Mouse (Mus musculus): ENCODE results near the gene Pde9a. TPM values are rescaled to one million over a fixed set of nuclear protein-coding genes. Genes with fewer than 3 reads are reported as not detected.
A peak's percentile ranks its signal among the peaks of the same experiment; 100 is the strongest.

Pde9a gene
- total and polyA plus RNA-seq, 3 experiments = 0.56 TPM; not detected in 2

DNA sequence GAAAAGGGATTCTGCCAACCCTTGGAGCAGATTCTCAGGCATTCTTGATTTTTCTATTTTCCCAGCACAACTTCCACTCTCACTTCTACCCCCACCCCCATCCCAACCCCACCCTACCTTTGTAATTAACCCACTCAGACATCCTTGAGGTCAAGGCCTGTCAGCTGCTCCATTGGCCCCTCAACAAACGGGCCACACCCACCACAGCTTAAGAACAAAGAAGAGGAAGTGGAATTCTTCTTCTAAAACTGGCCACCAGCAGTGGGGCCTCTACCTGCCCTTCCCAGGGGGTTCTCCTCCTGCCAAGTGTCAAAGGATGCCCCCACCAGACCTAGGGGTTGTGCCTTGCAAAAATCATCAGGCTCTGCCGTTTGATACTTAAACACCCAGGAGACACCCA is 37.0 kb downstream of the Pde9a start:
- Histone ChIP-seq H3K4me3 (ENCODE audit: control insufficient read depth in 1 of 2, insufficient read depth in 1 of 2, low read depth in 2 of 2, low read length in 2 of 2) (no peak overlapping the region), H3K9me3 (replicated peaks; ENCODE audit: insufficient read depth, low read length) (no peaks in the 10 kb centered on the region), H3K36me3 (ENCODE audit: control insufficient read depth in 1 of 2, insufficient read depth in 2 of 2, low read length in 2 of 2) (no peaks in the 10 kb centered on the region; a peak in 1 of 4 replicates), H3K9ac (ENCODE audit: control insufficient read depth, low read depth, low read length, poor library complexity, severe bottlenecking) (no peak overlapping the region), H3K27ac (ENCODE audit: control insufficient read depth, low read depth, low read length) (no peak overlapping the region), H3K4me1 (ENCODE audit: control insufficient read depth in 1 of 2, insufficient read depth in 2 of 2, low read length in 2 of 2) (no peaks in the 10 kb centered on the region), H3K79me2 (ENCODE audit: control insufficient read depth, insufficient read depth, low read length, poor library complexity) (no peaks in the 10 kb centered on the region), H3K27me3 (ENCODE audit: control insufficient read depth in 1 of 2, insufficient read depth in 2 of 2, low read length in 2 of 2) (no peaks in the 10 kb centered on the region)
- DNase-seq (ENCODE audit: low read depth, low spot score) = peak; percentile 11
- TF ChIP-seq MAFK (IDR thresholded peaks at IDR 0.05; ENCODE audit: borderline replicate concordance, low read depth, low read length) = no peak
- no peak for TF ChIP-seq TAL1 (IDR thresholded peaks at IDR 0.05; ENCODE audit: low read length)
- no peak for TF ChIP-seq EP300 (IDR thresholded peaks at IDR 0.05; ENCODE audit: low read depth in 1 of 2, low read length in 2 of 2)
- TF ChIP-seq CHD2 (IDR thresholded peaks at IDR 0.05; ENCODE audit: low read length) = no peak
- TF ChIP-seq BHLHE40 (IDR thresholded peaks at IDR 0.05; ENCODE audit: borderline replicate concordance, low read depth, low read length) = no peak
- TF ChIP-seq POLR2A (IDR thresholded peaks at IDR 0.05; ENCODE audit: control insufficient read depth in 1 of 2, insufficient read depth in 1 of 2, low read depth in 1 of 2, low read length in 2 of 2, poor library complexity in 1 of 2) = no peak
- TF ChIP-seq GABPA (IDR thresholded peaks at IDR 0.05; ENCODE audit: low read depth, low read length) = no peak
- no peak for TF ChIP-seq USF2 (IDR thresholded peaks at IDR 0.05; ENCODE audit: borderline replicate concordance in 1 of 2, insufficient read depth in 1 of 2, low read depth in 1 of 2, low read length in 2 of 2)
- no peak for TF ChIP-seq ZMIZ1 (IDR thresholded peaks at IDR 0.05; ENCODE audit: low read depth, low read length)
- no peak for TF ChIP-seq SMC3 (IDR thresholded peaks at IDR 0.05; ENCODE audit: low read depth, low read length)
- no peak for TF ChIP-seq ZNF384 (IDR thresholded peaks at IDR 0.05; ENCODE audit: low read depth, low read length)
- no peak for TF ChIP-seq TCF12 (IDR thresholded peaks at IDR 0.05; ENCODE audit: low read depth, low read length)
- TF ChIP-seq ELF1 (IDR thresholded peaks at IDR 0.05; ENCODE audit: low read depth, low read length) = no peak
- no peak for TF ChIP-seq KAT2A (conservative IDR thresholded peaks at IDR 0.05; ENCODE audit: low read depth, low read length)

- Histone ChIP-seq H3K27me3 (ENCODE audit: control insufficient read depth in 1 of 2, insufficient read depth in 2 of 2, low read length in 2 of 2) (no peaks in the 10 kb centered on the region), H3K79me2 (ENCODE audit: control insufficient read depth, insufficient read depth, low read length, poor library complexity) (no peaks in the 10 kb centered on the region), H3K9ac (ENCODE audit: control insufficient read depth, low read depth, low read length, poor library complexity, severe bottlenecking) (no peak overlapping the region), H3K9me3 (replicated peaks; ENCODE audit: insufficient read depth, low read length) (no peaks in the 10 kb centered on the region), H3K4me1 (ENCODE audit: control insufficient read depth in 1 of 2, insufficient read depth in 2 of 2, low read length in 2 of 2) (no peaks in the 10 kb centered on the region), H3K36me3 (ENCODE audit: control insufficient read depth in 1 of 2, insufficient read depth in 2 of 2, low read length in 2 of 2) (no peaks in the 10 kb centered on the region; a peak in 1 of 4 replicates), H3K4me3 (ENCODE audit: control insufficient read depth in 1 of 2, insufficient read depth in 1 of 2, low read depth in 2 of 2, low read length in 2 of 2) (no peak overlapping the region), H3K27ac (ENCODE audit: control insufficient read depth, low read depth, low read length) (no peak overlapping the region)
- DNase-seq (ENCODE audit: low read depth, low spot score) = no peak
- TF ChIP-seq TAL1 (IDR thresholded peaks at IDR 0.05; ENCODE audit: low read length) (no peak), ZKSCAN1 (IDR thresholded peaks at IDR 0.05; ENCODE audit: low read depth, low read length) (no peak), MAX (IDR thresholded peaks at IDR 0.05; ENCODE audit: low read length) (no peak), CHD1 (IDR thresholded peaks at IDR 0.05; ENCODE audit: low read depth, low read length) (no peak), UBTF (IDR thresholded peaks at IDR 0.05; ENCODE audit: borderline replicate concordance, insufficient read depth, low read depth, low read length) (no peak), KAT2A (conservative IDR thresholded peaks at IDR 0.05; ENCODE audit: low read depth, low read length) (no peak), NELFE (IDR thresholded peaks at IDR 0.05; ENCODE audit: low read depth, low read length) (no peak), MYC (IDR thresholded peaks at IDR 0.05; ENCODE audit: low read depth, low read length) (no peak), MEF2A (IDR thresholded peaks at IDR 0.05; ENCODE audit: extremely low read depth, insufficient replicate concordance, low read depth, low read length, poor library complexity, severe bottlenecking) (no peak), GATA1 (IDR thresholded peaks at IDR 0.05; ENCODE audit: low read depth, low read length) (no peak)
Measured at GRCm38 (mm10) chr17:31424358-31424757, 38.3 kb downstream of the Pde9a start.
